Mouse (Mus musculus) CD4-positive, CD25-positive, alpha-beta regulatory T cell (primary cell): ENCODE data around the gene Nck2. TPM values are rescaled to one million over a fixed set of nuclear protein-coding genes. Genes with fewer than 3 reads are reported as not detected.

Source experiments
- polyA plus RNA-seq: library from polyadenylated mRNA; unstranded; fragments of 100-300 nt; shearing (Covaris generic); gene quantifications from one replicate; pipeline ENCODE4 v1.2.1, GENCODE M21; 2017

The Nck2 gene
- 50.6 TPM for polyA plus RNA-seq

GRCm38 (mm10) chr1:43444531-43444930 is at the start of gene Nck2:
TSS of gene Nck2 (plus strand) at chr1:43444579.

Other genes starting within 250 kb of the Nck2 start
- 2.4 TPM for gene Fhl2, start 247.6 kb upstream of the Nck2 start, polyA plus RNA-seq